Mouse (Mus musculus) adrenal gland, postnatal 4 days (tissue): ENCODE data around the gene Tmem81. TPM values are rescaled to one million over a fixed set of nuclear protein-coding genes. Genes with fewer than 3 reads are reported as not detected.

Experiments
- DNase-seq, 2 experiments: peaks; one replicate each; pipeline ENCODE4 v3.0.0; 2021 to 2022; ENCODE audit warnings: low spot score in 2 of 2, mixed read lengths in 2 of 2
- total RNA-seq, 2 experiments: library from RNA; stranded (reverse); gene quantifications; 2 replicates each; pipeline ENCODE4 v1.2.3; 2021

The Tmem81 gene
- total RNA-seq, 2 experiments from 2014 or later = 5.2 to 5.4 TPM

DNA sequence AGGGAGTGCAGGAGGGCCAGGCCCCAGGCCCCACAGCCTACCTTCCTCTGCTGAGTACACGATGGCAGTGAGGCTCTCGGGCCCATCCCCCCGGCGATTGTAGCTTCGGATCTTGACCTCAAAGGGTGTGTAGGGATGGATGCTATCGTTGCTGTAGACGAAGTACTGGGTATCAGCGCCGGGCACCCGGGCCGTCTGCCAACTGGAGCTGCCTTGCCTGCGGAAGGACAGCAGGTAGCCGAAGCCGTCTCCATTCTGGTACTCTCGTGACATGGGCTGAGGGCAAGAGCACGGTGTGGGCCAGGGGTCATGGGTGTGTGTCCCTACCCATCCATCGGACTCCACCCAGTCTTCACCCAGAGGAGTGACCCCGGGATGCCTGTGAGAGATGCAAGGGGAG lies 12.6 kb downstream of the Tmem81 start:
- DNase-seq = no peak

DNA sequence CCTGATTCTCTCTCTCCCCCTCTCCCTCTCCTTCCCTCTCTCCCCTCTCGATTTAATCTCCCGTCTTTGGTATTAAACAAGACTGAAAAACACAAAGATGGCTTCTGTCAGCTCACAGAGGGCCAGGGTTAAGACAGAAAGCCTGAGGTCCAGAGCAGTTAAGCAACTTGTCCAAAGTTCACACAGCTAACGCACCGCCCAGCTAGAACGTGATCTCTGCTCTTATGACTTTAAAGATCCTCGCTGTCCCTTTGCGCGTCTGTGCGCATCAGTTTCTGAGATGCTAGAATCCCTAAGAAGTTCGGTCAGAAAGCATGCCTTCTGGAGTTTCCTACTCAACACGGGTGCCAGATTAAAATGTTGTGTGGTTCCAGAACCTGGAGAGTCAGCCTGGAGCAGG lies 13.7 kb downstream of the Tmem81 start:
- DNase-seq = no peak

DNA sequence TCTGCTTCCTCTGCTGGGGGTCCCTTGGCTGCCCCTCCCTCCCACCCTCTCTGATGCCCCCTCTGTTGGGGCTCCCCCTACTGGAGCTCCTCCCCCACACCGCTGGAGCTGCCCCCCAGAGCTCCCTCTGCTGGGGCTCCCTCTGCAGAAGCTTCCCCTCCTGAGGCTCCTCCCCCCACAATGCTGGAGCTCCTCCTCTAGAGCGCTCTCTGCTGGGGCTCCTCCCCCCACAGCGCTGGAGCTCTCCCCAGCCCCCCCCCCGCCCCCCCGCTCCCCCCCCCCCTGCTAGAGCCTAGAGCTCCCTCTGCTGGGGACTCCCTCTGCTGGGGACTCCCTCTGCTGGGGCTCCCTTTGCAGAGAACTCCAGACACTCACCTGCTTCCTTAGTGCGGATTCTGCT lies 14.7 kb downstream of the Tmem81 start:
- peak; percentile 29 to 43 for DNase-seq

DNA sequence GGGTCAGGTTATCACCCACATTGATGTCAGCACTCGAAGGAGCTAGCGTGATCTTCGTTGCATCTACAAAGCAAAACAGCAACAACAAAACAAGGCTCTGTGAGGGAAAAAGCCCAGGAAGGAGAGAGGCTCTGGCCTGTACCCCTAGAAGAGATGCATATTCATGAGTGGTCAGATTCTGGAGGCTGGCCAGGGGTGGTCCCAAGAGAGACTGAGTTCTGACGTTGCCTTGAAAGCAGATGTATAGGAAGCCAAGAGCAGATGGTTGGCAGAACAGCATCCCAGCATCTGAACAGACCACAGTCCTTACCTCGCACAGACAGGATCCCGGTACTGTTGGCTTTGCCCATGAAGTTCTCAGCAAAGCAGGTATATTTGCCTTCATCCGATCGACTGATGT lies 17.0 kb downstream of the Tmem81 start:
- no peak for DNase-seq

DNA sequence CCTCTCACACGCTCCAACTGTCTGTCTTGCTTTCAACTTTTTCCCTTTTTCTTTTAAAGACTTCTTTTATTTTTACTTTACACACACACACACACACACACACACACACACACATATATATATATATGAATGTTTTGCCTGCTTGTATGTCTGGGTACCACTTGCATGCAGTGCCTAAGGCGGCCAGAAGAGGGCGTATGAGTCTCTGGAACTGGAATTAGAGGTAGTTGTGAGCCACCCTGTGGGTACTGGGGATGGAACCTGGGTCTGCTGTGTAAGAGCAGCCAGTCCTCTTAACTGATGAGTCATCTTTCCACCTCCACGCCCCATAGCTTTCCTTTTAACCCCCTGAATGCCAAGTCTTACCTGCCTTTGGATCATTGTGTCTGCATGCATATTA lies 17.9 kb downstream of the Tmem81 start:
- DNase-seq = no peak

DNA sequence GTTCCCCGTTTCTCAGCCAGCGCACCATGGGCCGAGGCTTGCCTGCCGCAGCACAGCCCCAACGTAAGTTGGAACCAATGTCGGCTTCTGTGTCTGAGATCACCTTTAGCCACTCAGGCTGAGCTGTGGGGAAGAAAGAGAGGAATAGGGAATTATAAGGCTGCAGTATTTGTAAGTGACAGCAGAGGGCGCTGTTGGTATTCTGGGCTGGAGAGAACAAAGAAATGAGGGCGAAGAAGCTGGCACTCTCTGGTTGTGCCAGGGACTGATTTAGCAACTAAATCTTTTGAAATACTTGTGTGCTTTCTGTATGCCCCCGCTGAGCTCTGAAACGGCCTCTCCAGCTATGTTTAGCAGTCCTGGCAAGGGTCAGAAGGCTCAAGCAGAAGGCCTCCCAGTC lies 19.8 kb downstream of the Tmem81 start:
- peak in 1 of 2 experiments; percentile 30 for DNase-seq

DNA sequence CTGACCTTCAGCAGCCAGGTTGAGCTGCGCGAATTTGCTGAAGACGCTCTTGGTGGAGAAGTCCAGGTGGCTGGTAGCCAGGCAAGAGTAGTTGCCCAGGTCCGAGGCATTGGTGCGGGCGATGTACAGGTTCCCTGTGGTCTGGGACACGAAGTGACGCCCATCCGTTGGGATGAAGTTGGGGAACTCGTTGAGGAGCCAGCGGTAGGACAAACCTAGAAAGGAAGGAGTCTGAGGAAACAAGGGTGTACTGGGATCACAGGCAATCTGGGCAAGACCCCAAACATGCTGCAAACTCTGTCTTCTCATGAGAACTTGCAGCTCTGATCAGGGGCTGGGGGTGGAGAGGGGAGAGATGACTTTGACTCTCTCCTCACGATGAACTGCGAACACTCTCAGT lies 22.0 kb downstream of the Tmem81 start:
- no peak for DNase-seq

DNA sequence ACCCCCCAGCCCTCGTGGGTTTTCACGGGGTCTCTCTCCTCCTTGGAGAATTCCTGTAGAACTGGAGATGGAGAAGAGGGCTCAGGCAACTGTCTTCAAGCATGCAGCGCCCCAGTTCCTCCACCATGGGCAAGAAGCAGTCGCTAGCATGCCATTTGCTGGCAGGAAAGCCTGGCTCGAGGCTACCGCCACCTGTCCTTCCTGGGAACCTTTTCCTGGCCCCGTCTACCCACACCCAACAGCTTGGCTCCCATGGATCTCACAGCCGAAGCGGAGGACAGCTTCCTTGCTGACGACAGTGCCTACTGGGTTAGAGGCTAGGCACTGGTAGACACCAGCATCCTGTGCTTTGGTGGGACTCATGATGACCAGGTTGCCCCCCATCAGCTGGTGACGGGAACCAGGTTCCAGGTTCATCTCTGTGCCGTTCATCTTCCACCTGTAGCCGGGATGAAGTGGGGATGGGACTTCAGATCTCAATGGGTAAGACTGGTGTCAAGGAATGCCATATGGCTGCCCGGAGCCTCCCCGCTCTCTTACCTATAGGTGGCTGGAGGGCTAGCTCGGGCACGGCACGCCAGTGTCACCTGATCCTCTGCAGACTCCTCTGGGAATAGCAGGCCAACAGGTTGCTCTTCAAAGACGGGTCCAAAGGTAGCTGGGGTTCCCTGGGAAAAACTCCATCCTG lies 22.8 kb downstream of the Tmem81 start:
- no peak for DNase-seq

DNA sequence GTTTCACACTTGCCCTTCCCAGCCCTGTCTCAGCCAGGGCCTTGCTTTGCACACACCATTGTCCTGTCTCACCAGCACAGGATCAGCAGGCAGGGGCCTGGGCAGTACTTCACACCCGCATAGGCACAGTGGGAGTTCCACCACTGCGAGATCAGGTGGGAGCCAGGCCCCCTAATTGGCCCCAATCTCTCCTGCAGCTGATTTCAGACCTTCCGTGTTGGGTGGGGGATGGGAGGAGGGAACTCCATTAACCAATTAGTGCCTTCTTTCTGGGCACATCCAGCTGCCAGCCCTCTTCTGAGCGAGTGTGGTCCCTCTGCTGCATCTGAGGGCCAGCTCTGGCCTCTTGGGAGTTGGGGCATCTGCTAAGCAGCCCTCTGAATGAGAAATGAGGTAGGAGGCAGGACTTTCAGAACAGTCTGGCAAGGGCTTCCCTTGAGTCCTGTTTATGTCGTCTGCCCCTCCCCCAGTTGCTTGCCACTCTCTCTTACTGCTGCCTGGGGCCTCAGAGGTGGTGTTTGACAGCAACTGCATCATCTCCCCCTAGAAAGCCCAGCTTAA lies 24.7 kb downstream of the Tmem81 start:
- no peak for DNase-seq

DNA sequence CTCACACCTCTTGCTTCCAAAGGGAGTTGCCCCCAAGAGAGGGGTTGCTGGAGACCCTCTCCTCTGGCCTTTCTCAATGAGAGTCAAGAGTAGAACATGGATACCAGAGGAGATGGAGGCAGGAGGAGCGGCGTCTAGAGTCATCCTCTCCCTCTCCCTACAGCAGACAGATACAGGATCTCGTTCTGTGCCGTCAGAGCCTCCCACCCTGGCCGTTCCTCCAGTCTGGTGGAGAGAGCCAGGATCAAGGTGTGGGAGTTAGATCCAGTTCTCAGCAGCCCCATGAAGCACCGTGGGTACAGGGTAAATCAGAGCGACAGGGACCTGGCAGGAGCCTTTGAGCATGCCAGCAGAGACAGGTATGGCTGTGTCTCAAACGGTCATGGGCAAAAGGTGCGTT lies 26.5 kb downstream of the Tmem81 start:
- DNase-seq = no peak

DNA sequence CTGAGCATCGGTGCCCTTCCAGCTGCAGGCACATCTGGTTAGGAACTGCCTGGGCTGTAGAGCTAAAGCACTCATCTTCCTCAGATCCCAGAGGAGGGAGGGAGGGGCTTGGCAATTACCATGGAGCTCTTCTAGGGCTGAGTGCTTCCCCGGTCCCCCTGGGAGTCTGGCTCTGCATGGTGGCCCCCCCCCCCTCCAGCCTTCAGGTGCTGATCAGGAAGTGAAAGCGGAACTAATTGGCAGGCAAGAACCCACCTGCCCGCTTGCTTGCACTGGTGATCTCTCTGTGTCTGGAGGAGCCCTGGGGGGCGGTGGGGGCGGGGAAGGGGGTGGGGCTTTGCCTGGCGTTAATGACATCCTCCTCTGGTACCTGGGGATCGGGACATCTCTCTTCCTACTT lies 27.8 kb downstream of the Tmem81 start:
- no peak for DNase-seq

DNA sequence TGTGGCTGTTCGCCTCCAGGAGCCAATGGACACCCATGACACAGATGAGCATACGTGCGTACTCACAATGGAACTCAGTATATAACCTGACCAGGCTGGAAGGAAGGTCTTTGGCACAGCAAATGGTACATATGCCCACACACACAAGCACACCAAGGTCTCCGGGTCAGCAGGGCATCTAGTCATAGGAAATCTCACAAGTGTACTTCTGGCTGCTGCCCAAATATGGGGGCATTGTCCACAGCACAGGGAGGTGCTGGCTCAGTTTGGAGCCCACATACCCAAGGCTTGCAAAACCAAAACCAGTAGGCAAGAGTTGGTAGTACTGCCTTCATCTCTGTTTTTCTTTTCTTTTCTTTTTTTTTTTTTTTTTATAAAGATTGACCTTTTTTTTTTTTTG lies 29.5 kb downstream of the Tmem81 start:
- DNase-seq = no peak

DNA sequence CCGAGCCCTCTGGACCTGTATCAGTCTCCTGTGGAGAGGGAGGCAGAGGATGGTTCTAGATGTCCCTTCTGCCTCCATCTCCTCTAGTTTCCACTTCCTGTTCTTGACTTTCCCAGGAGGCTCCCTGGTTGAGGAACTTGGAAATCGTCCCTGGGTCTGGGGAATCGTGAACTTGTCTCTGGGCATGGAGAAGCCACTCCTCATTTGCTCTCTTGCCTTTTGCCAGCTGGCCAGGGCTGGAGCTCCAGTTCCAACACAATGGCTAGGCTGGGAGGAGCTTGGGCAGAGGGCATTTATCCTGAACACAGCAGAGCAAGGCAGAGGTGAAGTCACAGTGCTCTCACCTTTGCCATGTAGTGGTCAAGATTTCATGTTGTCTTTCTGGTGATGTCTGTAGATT lies 30.4 kb downstream of the Tmem81 start:
- DNase-seq = no peak

DNA sequence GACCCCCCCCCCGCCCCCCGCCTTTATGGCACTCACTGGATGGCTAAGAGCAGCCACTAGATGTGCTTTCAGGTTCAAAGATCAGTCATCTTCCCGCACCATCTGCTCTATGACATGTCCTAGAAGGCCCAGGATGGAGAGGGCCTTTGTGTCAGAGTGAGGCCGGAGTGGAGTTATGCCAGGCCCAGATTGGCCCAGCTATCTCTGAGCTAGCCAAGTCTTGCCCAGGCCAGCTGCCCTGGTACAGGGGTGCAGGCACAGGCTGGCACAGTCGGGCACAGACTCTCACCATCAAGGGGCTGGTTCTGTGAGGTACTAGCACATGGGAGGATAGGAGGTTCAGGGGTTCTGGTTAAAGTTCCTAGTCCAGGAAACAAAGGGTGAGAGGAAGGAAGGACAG lies 31.7 kb downstream of the Tmem81 start:
- DNase-seq = no peak

DNA sequence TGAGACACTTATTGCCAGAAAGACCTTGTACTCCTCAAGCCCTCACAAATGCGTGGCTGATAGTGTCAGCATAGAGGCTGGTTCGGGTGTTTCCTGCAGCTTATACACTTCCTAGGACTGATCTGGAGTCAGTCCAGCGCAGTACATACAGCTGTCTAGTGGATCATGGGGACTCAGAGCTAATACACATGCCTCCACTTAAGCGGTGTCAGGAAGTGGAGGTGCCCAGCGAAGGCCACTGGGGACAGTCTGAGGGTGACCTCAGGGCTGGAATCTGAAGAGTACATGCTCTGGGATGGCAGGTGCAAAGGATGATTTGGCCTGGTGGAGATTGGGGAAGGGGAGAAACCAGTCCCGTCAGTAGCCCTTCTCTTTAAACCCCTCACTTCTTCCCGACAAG lies 34.7 kb downstream of the Tmem81 start:
- DNase-seq = no peak

DNA sequence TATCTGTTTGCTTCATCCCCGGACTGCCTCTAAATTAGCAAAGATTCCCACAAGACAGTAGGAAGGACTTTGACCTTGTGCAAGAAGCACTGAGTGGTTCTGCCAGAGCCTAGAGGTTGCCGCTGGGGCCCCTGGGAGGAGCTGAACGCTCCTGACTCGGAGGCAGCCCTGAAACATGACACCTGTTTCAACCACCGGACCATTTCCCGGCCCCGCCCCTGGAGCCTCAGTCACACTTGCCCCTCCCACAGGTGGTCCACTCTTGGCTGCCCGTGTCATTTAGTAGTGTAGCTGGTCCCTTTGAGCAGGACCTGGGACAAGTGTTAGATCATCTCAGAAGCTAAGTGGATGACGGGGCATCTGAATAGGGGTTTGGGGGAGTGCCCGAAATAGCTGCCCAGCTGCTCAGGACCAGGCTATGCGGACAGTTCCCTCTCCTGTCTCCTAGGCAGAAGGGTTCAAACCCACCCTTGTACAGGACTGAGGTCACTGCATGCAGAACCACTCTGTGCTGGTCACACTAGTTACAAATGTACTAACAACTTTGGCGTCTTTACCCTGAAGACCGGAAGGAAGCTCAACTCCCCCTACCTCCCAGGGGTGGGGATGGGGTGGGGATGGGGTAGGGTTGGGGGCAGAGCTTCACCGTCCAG lies 35.3 kb downstream of the Tmem81 start:
- DNase-seq = no peak

DNA sequence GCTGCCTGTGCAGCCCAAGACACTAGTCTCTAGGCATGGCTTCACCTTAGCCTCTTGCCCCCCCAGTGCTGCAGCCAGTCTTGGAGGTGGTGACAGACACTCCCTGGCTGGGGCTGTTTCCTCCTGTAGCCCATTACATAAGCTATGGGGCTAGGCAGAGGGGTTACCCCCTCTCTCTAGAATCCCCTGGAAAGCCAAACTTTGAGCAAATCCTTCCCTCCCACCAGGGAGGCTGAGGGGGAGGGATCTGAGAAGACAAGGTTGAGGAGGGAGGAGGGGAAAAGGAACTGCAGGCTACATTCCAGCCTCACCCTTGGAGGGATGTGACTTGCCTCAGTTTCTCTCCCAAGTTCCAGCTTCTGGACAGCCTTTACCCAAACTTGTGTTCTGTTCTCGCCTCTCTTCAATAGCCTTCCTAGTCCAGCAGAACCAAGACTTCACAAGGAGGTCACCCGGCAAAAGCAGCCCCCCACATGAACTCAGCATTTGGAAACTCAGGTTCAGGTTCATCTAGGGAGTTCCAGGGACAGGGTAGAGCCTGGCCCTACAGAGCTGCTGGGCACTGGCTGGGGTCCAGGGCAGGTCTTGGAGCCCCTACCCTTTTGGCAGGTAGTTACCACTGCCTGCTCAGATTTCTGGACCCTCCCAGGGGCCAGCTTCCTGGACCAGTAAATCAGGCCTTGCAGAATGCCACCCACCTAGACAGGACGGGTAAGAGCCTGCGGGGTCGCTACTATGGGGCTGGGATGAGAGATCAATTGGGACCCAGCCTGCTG lies 36.0 kb downstream of the Tmem81 start:
- DNase-seq = no peak

DNA sequence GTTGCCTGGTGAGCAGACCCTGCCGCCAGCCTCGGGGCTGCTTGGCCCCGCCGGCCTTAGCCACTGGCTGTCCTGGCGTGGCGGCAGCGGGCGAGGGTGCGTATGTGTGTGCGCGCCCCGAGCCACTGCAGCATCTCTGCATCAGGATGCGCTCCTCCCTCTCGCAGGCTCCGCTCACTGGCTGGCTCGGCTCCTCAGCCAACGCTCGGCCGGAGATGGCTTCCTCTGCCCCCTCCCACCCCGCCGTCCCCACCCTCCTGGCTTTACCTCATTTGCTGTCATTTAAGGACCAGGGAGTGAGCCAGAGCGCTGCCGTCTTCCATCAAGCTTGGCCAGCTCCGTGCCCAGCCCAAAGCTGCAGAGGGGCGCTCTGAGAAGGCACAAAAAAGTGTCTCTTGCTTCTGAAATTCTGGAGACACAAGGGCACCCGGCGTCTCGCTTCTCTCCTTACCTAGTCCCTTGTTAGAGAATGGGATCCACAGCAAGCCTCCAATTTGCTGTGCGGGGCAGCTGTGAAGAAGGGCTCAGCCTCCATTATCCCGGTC lies 36.8 kb downstream of the Tmem81 start, which contains the start of gene Cntn2:
Cntn2 (minus strand) TSS at position 495 of the 545 bp plus-strand sequence.
- DNase-seq = no peak

DNA sequence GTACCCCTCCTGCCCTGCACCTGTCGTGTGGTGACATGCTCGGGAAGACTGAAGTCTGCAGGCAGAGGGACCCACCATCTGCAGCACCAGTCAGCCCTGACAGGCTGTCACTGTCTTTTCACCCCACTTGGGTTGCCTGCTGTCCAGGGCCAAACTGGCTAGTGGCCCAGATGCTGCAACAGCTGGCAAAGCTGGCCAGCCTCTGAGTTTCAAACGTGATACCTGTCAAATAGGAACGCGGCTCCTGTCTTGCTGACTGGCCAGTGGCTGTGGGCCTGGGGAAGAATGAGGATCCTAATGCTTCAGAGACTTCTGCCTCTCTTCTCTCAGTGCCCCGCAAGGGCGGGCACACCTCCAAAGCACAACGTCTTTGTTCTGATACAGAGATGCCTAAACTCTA lies 37.8 kb downstream of the Tmem81 start:
- no peak for DNase-seq

DNA sequence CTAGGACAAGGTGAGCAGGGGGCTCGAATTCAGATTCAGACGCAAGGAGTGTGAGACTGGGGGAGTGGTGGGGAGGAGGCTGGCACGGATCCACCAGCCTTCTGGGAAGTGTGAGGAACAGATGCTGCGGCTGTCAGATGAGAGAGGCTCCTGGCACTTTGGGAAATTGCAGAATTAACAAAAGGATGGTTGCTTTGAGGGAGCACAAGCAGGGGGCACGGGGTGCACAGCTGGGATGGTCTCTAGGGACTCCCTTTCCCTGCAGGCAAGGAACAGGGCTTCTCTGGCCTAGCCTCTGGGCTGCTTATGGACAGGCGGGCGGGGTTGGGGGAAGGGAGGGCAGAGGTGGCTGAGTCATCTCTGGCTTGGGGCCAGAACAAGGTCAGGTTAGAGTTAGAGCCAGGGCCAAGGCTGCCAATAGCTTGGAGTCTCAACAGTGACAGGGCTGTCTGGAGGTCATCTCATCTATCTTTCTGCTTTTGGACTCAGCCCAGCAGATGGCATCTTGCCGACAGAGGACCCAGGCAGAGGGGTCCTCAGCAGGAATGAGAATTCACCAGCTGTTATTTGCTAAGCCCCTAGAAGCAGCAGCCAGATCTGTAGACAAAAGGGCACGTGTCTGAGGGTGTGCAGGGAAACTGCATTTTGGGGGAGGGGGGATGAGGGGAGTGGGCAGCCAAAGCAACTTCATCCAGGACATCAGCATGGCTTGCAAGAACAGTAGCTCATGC lies 52.0 kb downstream of the Tmem81 start:
- peak; percentile 45 to 55 for DNase-seq
